Mouse (Mus musculus) common myeloid progenitor, adult 5-6 weeks (primary cell): ENCODE data around the gene Krt32. TPM values are rescaled to one million over a fixed set of nuclear protein-coding genes. Genes with fewer than 3 reads are reported as not detected.

Experiments
- ATAC-seq: replicated peaks from 2 replicates; pipeline ENCODE4 v1.8.0; 2016; ENCODE audit warnings: low read depth, mild to moderate bottlenecking, moderate TSS enrichment, inconsistent platforms; ENCODE audit not compliant: poor library complexity, severe bottlenecking
- total RNA-seq: library from RNA; stranded (forward); fragments of 200-1000, 187-1606 nt; gene quantifications from 2 replicates; pipeline ENCODE4 v1.2.3, GENCODE M21; 2017

Krt32 gene
- not detected in 2 replicates for total RNA-seq

DNA sequence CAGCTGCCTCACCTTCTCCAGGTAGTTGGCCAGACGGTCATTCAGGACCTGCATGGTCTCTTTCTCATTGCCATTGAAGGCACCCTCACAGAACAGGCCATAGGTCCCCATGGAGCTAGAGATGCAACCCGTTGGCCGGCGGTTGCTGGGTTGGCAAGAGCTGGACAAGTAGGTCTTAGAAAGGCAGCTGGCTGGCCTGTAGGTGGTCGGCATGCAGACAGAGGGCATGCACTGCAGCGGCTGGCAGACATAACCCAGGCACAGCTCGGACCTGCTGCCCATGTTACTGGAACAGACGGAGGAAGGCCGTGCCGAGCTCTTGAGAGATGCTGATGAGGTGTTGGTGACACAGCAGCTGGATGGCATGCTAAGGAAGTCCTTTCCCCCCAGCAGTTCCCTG lies at the start of gene Krt32:
Gene Krt32 (minus strand): TSS at position 366 of the 400 bp plus-strand sequence.
- ATAC-seq, result no peak

DNA sequence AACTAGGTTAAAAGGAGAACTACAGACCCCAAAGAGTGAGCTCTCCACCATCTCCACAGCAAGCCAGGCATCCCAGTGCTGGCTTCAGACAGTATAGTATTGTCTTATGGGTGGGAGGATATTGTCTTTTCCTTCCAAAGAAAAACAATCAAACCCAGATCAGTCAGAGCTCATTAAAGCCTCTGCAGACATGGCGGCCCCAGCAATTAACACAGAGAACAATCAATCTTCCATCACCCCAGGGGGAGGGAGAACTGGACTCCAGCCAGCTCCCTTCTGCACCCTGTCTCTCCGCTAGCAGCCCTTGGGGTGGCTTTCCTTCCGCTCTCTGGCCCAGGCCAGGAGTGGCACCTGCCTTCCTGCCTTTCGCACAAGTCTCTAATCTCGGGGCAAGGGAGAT lies 49.7 kb upstream of the Krt32 start:
- ATAC-seq, result no peak

- ATAC-seq, result no peak
These were observed 48.5 kb upstream of the Krt32 start for GRCm38 (mm10) chr11:100136559-100136958.

- no peak for ATAC-seq
These were observed 47.7 kb upstream of the Krt32 start, which contains the start of gene Krt15 for GRCm38 (mm10) chr11:100135731-100136130. Krt15 (minus strand) TSS chr11:100135928.

GRCm38 (mm10) chr11:100124901-100125300 lies 36.9 kb upstream of the Krt32 start:
- ATAC-seq, result no peak

- no peak for ATAC-seq
These were observed 33.4 kb upstream of the Krt32 start, which contains the start of gene Krt13 for GRCm38 (mm10) chr11:100121466-100121865. Krt13 (minus strand) TSS chr11:100121566.

GRCm38 (mm10) chr11:100120331-100120730 lies 32.3 kb upstream of the Krt32 start:
- ATAC-seq, result no peak

GRCm38 (mm10) chr11:100113742-100114029 lies 25.7 kb upstream of the Krt32 start:
- ATAC-seq, result no peak

- no peak for ATAC-seq
These were observed 25.1 kb upstream of the Krt32 start for GRCm38 (mm10) chr11:100112935-100113741.

GRCm38 (mm10) chr11:100105576-100106122 lies 17.6 kb upstream of the Krt32 start, which contains the start of gene Krt36:
Krt36 (minus strand) TSS chr11:100105626.
- no peak for ATAC-seq

DNA sequence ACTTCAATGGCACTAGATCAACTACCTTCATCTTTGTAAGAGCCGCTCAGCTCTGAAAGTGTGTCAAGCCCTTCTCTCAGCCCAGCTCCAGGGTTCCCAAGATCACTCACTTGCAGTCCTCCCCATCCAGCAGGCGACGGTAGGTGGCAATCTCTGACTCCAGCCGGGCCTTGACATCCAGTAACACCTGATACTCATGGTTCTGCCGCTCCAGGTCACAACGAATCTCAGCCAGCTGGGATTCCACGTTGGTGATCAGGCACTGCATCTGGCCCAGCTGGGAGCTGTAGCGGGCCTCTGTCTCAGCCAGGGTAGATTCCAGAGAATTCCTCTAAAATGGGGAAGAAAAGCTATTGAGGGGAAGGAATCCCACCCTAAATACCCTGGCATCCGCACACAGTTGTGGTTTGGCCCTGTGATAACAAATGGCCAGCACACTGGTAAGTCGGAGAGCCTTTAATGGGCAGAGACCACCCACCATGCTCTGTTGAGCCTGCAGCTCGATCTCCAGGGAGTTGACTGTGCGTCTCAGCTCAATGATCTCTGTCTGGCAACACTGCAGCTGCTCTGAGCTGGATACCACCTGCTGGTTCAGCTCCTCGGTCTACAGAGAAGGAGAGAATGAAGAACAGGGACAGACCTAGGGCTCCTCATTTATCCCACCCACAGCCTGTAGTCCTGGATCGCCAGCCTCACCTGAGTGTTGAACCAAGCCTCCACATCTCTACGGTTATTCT lies 14.8 kb upstream of the Krt32 start:
- ATAC-seq, result no peak

- ATAC-seq, result no peak
These were observed 12.4 kb upstream of the Krt32 start for GRCm38 (mm10) chr11:100100391-100100790.

DNA sequence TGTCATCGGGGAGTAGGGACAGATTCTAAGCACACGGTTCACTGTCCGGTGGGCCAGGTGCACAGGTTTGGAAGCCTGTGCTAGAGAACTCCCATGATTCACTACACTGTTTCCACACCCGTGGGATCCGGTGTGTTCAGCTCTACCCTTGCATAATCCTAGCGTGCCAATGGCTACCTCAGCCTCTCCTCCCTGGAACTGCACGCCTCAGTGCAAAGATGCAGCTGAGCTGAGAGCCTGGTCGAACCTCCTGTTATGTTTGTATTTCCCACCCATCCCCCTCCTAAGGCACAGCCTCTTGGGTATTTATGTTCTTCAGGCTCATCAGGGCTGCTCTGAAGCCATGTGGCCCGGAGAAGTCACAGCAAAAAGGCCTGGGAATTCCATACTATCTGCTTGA lies 9.8 kb upstream of the Krt32 start:
- ATAC-seq, result no peak

DNA sequence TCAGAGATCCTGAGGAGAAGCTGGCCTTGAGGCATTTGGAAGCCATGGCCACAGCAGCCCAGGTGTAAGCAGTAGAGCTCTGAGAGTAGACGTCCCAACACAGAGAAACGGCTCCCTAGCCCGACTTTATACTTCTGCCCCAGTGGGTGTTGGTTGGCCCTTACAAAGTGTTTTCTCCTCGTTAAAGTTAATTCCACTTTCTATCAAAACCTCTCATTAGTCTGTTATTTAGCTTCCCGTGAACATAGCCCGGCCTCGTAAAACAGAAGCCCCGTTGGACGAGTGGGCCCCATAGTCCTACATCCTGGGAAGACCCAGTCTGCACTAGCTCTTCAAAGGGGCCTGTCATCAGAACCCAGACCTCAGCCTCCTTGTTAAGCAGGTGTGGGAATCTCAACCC lies 8.1 kb upstream of the Krt32 start, which contains the start of gene Krt35:
Gene Krt35 (minus strand): TSS at position 101 of the 400 bp plus-strand sequence.
- no peak for ATAC-seq

GRCm38 (mm10) chr11:100088378-100089025 lies 476 bp upstream of the Krt32 start:
- ATAC-seq, result no peak

DNA sequence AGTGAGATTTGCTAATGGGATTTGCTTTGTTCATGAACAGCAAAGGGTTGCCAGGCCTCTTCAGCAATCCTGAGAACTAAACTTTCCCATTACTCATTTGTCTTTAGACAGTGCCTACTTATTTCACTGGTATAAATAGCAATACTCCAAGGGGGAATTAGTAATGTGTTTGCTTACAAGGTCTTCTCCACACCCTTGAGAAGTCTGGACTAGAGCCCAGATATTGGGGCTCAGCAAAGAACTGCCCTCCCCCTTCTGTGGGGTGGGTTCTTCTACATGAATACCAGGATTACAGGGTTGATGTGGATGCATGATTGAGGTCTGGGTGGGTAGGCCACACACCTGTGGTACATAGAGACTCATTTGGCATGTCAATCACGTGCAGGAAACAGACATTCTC lies 14.2 kb downstream of the Krt32 start:
- ATAC-seq, result no peak

DNA sequence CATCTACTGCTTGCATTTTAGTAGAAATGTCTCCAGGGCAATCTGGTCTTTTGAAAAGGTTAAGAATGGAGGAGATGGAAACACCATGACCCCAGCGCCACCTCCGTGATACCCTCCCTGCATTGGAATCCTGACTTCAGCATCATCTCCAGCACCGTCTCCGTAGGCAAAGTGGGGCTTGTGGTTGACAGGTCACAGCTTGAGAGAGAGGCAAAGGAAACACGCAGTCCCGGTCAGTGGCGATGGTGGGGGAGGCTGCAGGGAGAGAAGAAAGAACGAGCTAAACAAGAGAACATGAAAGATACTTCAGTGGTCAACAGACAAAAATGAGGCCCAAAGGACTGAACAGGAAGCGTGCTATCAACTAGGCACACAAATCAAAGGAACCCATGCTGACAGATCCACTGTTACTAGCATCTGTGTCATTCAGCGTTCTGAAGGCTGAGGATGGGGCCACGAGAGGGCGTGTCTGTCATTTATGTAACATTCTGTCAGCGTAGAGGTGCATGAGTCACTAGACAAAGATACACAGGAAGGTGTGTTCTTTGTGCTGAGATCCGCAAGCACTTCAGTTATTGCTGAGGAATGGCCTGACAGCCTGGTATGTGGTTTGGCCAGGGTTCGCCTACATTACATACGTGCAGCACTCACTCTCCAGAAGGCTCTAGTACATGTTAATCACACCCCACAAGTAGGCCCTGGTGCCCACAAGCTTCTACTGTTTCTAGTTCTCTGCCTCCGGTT lies 20.6 kb downstream of the Krt32 start:
- ATAC-seq, result no peak

GRCm38 (mm10) chr11:100066236-100067010 lies 21.6 kb downstream of the Krt32 start:
- no peak for ATAC-seq

- no peak for ATAC-seq
These were observed 29.2 kb downstream of the Krt32 start for GRCm38 (mm10) chr11:100058875-100059274.
